Mouse (Mus musculus): ENCODE results near the gene 4933406M09Rik. TPM values are rescaled to one million over a fixed set of nuclear protein-coding genes. Genes with fewer than 3 reads are reported as not detected.

The 4933406M09Rik gene
- polyA plus RNA-seq, 1 experiment from 2014 or later: not detected

DNA sequence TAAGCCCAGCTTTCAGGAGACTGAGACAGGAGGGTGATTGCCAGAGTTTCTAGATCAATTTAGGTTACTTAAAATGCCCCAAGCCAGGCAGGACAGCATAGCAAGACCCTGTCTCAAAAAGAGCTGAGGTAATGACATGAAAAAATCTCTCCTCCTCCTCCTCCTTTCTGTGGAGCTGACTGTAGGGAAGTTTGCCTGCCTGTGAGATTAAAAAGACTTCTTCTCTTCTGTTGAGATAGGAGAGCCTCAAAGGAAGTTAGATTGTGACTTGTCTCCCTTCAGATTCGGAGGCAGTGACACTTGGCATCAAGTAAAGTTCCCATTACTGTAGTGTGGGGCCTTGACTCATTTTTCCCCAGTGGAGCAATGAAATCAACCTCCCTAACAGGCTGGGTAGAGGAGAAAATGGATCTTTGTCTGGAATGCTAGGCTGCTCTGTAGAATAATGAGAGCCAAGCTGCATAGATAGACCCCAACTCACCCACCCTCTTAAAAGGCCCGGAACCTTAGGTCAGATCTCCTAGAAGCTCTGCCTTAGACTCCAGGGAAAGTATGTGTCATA, 32.8 kb downstream of the 4933406M09Rik start:
- Histone ChIP-seq H3K4me3 (no peak overlapping the region), H3K4me2 (replicated peaks) (0 out of 2 replicates have a peak overlapping the region, but pooled peaks have one; percentile 7), H3K9ac (no peak overlapping the region), H3K36me3 (peaks cover 14% of the 10 kb centered on the region), H3K27me3 (no peaks in the 10 kb centered on the region), H3K4me1 (peaks cover 64% of the 10 kb centered on the region), H3K9me3 (no peaks in the 10 kb centered on the region), H3K27ac (peak overlapping the region; percentile 33; the same call in 1 of the 2 replicates)
- WGBS: 66% methylated on average over 2 of the region's 2 CpGs
- no peak for ATAC-seq (ENCODE audit: low FRiP score, low read depth)

DNA sequence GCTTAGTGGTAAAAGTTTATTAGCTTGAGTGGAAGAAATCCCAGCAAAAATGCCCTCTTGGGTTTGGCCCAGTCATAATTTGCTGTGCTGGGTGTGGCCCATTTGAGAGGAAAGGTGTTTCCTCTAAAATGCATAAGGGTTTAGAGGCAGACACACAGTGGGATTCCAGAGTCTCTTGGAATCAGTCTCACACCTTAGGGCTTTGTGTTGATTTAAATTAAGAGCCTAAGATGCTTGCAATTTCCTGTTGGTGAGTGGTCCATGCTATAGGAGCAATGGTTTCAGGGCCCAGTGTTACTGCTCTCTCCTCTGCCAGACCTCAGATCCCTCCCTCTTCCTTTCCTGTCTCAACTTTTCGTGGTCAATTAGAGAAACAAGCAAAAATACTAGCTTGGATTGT, 33.4 kb downstream of the 4933406M09Rik start:
- H3K27ac ChIP-seq: 0 out of 2 replicates have a peak overlapping the region, but pooled peaks have one; percentile 33
- ATAC-seq (ENCODE audit: low FRiP score, low read depth): no peak
- 57% methylated on average over 1 of the region's 1 CpGs for WGBS

DNA sequence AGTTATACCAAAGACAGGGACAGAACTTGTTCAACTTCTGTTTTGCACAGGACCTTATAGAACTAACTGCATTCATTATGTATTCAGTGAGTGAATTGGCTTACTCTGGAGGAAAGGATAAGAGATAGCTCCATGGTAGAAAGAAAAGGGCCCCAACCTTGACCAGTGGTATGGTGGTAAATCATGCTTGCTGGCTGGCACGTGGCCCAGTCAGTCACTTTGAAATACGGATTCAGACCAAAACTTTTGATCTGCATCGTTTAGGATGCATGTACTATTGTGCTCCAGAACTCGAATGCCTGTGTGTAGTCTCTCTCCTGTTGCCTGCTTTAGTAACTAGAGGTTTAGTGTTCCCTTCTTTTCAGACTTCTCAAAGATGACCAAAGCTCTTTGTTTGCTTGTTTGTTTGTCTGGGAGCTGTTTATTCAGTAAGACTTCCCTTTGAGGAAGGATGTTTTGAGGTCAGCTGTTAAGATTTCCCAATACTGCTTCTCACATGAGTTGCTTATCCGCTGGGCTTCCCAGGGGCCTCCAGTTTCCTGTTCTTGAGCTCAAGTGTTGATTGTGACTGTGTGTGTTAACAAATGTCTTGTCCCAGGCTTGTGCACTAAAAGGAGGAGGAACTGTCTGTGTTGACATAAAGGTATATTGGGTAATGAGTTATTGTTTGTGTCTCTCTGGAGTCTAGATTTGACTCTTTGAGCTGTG, 34.2 kb downstream of the 4933406M09Rik start:
- Histone ChIP-seq H3K36me3 (peaks cover 28% of the 10 kb centered on the region), H3K4me1 (peaks cover 54% of the 10 kb centered on the region), H3K4me2 (replicated peaks) (0 out of 2 replicates have a peak overlapping the region, but pooled peaks have one; percentile 4), H3K9me3 (no peaks in the 10 kb centered on the region), H3K27ac (peak overlapping the region; percentile 33; the same call in 1 of the 2 replicates), H3K27me3 (no peaks in the 10 kb centered on the region), H3K9ac (no peak overlapping the region), H3K4me3 (no peak overlapping the region)
- ATAC-seq (ENCODE audit: low FRiP score, low read depth): no peak
- 54% methylated on average over 5 of the region's 5 CpGs for WGBS

More for the DNA sequence above, 33.4 kb downstream of the 4933406M09Rik start:
- H3K4me3 ChIP-seq: no peak overlapping the region
- no peaks in the 10 kb centered on the region for H3K9me3 ChIP-seq
- H3K4me2 ChIP-seq (replicated peaks): peak overlapping the region; percentile 19; the same call in 1 of the 2 replicates
- H3K36me3 ChIP-seq: peaks cover 21% of the 10 kb centered on the region
- H3K27me3 ChIP-seq: no peaks in the 10 kb centered on the region
- no peak overlapping the region for H3K9ac ChIP-seq
- peaks cover 61% of the 10 kb centered on the region for H3K4me1 ChIP-seq

DNA sequence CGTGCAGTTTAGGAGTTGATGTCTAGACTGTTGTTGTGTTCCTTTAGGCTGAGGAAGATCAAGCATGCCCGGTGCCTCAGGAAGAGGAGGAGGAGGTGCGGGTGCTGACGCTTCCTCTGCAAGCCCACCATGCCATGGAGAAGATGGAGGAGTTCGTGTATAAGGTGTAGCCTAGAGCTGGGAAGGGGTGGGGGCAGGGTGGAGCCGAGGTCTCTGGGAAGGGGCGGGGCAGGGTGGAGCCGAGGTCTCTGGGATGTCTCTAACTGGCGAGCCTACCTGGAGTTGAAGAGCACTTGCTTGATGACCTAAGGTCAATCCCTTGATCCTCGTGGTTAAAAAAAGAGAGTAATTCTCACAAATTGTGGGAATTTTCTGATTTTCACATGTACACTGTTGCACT, 38.2 kb downstream of the 4933406M09Rik start:
- 73% methylated on average over 10 of the region's 10 CpGs for WGBS
- no peaks in the 10 kb centered on the region for H3K9me3 ChIP-seq
- no peak overlapping the region for H3K9ac ChIP-seq
- no peaks in the 10 kb centered on the region for H3K27me3 ChIP-seq
- peaks cover 26% of the 10 kb centered on the region for H3K4me1 ChIP-seq
- ATAC-seq (ENCODE audit: low FRiP score, low read depth): no peak
- H3K4me2 ChIP-seq (replicated peaks): no peak overlapping the region
- H3K4me3 ChIP-seq: no peak overlapping the region
- H3K27ac ChIP-seq: no peak overlapping the region
- H3K36me3 ChIP-seq: peaks cover 68% of the 10 kb centered on the region

DNA sequence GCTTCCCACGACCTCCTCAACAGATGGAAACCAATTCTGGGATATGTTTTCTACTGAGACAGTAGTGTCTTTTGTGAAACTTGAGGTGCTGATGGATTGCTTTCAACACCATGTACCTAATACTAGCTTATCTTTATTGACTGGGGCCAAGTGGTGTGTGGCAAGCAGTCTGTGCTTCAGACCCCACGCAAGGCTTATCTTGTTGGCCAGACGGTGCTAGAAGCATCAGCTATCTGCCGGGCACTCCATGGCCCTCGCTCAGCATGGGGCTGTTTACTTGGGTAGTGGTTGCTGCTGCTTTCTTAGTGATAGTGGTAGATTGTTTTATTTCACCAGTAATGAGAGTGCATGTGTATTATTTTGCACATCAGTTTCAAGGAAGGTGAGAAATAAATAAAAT, 40.5 kb downstream of the 4933406M09Rik start:
- no peak overlapping the region for H3K4me2 ChIP-seq (replicated peaks)
- no peaks in the 10 kb centered on the region for H3K27me3 ChIP-seq
- H3K36me3 ChIP-seq: peaks cover 89% of the 10 kb centered on the region
- 0 out of 2 replicates have a peak, but pooled peaks cover 2% of the 10 kb centered on the region for H3K4me1 ChIP-seq
- ATAC-seq (ENCODE audit: low FRiP score, low read depth): no peak
- WGBS: 81% methylated on average over 5 of the region's 5 CpGs
- H3K9me3 ChIP-seq: no peaks in the 10 kb centered on the region
- H3K9ac ChIP-seq: no peak overlapping the region
- no peak overlapping the region for H3K4me3 ChIP-seq
- no peak overlapping the region for H3K27ac ChIP-seq

DNA sequence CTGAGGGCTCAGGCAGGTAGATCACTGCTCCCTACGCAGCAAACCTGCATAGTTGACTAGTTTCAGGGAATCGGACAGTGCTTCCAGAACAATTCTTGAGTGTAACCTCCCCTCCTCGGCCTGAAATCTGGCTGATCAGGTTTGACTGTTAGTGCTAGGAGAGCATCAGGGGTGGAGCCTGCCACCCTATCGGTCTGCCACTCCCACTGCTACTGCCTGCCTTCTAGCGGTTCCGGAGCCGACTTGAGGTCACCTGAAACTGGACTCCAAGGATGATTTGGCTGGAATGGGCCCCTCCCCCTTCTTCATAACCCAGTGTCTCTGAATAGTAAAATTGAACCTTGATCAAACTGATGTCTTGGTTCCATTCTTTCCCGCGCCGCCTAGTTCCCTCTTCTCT, 47.3 kb downstream of the 4933406M09Rik start:
- no peak overlapping the region for H3K4me2 ChIP-seq (replicated peaks)
- H3K9ac ChIP-seq: no peak overlapping the region
- no peaks in the 10 kb centered on the region for H3K4me1 ChIP-seq
- H3K4me3 ChIP-seq: no peak overlapping the region
- 82% methylated on average over 10 of the region's 10 CpGs for WGBS
- ATAC-seq (ENCODE audit: low FRiP score, low read depth): no peak
- H3K27me3 ChIP-seq: no peaks in the 10 kb centered on the region
- peaks cover 56% of the 10 kb centered on the region for H3K36me3 ChIP-seq
- no peaks in the 10 kb centered on the region for H3K9me3 ChIP-seq
- H3K27ac ChIP-seq: no peak overlapping the region

DNA sequence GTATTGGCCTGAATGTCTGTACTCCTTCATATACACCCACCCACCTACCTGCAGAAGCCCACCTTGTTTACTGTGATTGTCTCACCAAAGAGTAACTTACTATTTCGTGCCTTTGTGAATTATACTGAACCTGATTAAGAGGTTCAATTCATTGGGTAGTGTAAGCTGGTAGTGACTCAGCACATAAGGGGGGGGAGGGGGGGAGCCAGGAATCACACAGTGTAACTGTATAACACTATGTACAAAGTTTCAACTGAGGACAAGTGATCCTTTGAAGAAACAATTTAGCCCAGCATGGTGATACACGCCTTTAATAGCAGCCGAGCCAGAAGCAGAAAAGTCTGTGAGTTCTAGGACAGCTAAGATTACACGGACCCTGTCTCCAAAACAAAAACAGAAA, 47.7 kb downstream of the 4933406M09Rik start:
- Histone ChIP-seq H3K9me3 (no peaks in the 10 kb centered on the region), H3K4me1 (no peaks in the 10 kb centered on the region), H3K27ac (no peak overlapping the region), H3K4me3 (no peak overlapping the region), H3K9ac (no peak overlapping the region), H3K4me2 (replicated peaks) (no peak overlapping the region), H3K27me3 (no peaks in the 10 kb centered on the region), H3K36me3 (peaks cover 51% of the 10 kb centered on the region)
- no peak for ATAC-seq (ENCODE audit: low FRiP score, low read depth)
- WGBS: 91% methylated on average over 4 of the region's 4 CpGs

DNA sequence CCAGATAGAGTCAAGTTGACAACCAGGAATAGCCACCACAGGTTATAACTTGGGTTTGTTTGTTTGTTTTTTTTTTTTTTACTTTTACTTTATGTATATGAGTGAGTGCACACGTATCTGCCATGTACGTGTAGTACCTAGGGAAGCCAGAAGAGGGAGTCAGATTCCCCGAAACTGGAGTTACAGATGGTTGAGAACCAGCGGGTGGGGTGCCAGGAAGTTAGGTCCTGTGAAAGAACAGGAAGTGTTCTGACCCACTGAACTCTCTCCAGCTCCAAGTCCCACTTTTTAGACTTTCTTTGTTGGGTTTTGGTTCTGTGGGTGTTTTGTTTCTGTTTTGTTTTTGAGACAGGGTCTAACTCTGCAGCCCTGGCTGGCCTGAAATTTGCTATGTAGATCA, 49.7 kb downstream of the 4933406M09Rik start:
- H3K4me1 ChIP-seq: no peaks in the 10 kb centered on the region
- 32% methylated on average over 4 of the region's 4 CpGs for WGBS
- ATAC-seq (ENCODE audit: low FRiP score, low read depth): no peak
- H3K9me3 ChIP-seq: no peaks in the 10 kb centered on the region
- no peak overlapping the region for H3K9ac ChIP-seq
- no peak overlapping the region for H3K4me3 ChIP-seq
- no peak overlapping the region for H3K27ac ChIP-seq
- H3K36me3 ChIP-seq: peaks cover 34% of the 10 kb centered on the region
- no peak overlapping the region for H3K4me2 ChIP-seq (replicated peaks)
- no peaks in the 10 kb centered on the region for H3K27me3 ChIP-seq

DNA sequence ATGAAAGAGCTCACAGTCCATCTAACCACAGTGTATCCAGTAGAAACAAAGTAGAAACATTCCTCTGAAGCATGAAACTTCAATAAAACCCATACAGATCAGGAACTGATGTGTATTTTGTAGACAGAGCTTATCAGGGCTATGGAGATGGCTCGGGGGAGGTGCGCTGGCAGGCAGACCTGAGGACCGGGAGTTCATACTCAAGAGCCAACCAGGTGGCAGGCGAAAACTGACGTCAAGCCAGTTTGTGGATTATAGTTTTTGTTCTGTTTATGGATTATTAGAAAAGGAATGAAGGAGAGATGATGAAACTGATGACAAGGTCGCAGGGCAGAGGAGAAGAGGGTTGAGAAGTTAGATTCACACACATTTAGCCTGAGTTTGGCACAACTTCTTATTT, 54.7 kb downstream of the 4933406M09Rik start:
- 90% methylated on average over 6 of the region's 6 CpGs for WGBS
- Histone ChIP-seq H3K4me2 (replicated peaks) (no peak overlapping the region), H3K4me1 (no peaks in the 10 kb centered on the region), H3K27me3 (no peaks in the 10 kb centered on the region), H3K9me3 (no peaks in the 10 kb centered on the region), H3K27ac (no peak overlapping the region), H3K9ac (no peak overlapping the region), H3K4me3 (no peak overlapping the region), H3K36me3 (no peaks in the 10 kb centered on the region)
- no peak for ATAC-seq (ENCODE audit: low FRiP score, low read depth)

Other genes with a start within 250 kb of the 4933406M09Rik start
- 11.6 and 12.1 TPM in 2 replicates for gene Chil1, start 203.8 kb upstream of the 4933406M09Rik start, polyA plus RNA-seq (2015; fragmentation: Nextera tagmentation; extraction: Ambion mirVana)
- gene Mybph, start 192.5 kb upstream of the 4933406M09Rik start, polyA plus RNA-seq (2015; fragmentation: Nextera tagmentation; extraction: Ambion mirVana): 89.8 and 93.2 TPM in 2 replicates
- gene Adora1, start 150.5 kb upstream of the 4933406M09Rik start, polyA plus RNA-seq (2015; fragmentation: Nextera tagmentation; extraction: Ambion mirVana): 2.8 and 3.2 TPM in 2 replicates
- gene Myog, start 96.0 kb upstream of the 4933406M09Rik start, polyA plus RNA-seq (2015; fragmentation: Nextera tagmentation; extraction: Ambion mirVana): 171 and 190 TPM in 2 replicates
- gene Ppfia4, start 53.0 kb upstream of the 4933406M09Rik start, polyA plus RNA-seq (2015; fragmentation: Nextera tagmentation; extraction: Ambion mirVana): 10.3 and 10.4 TPM in 2 replicates
- gene Tmem183a, start 24.0 kb upstream of the 4933406M09Rik start, polyA plus RNA-seq (2015; fragmentation: Nextera tagmentation; extraction: Ambion mirVana): 81.0 and 90.9 TPM in 2 replicates
- gene Cyb5r1, start 19.6 kb downstream of the 4933406M09Rik start, polyA plus RNA-seq (2015; fragmentation: Nextera tagmentation; extraction: Ambion mirVana): 41.9 and 43.1 TPM in 2 replicates
- 86.3 and 89.6 TPM in 2 replicates for gene Adipor1, start 29.4 kb downstream of the 4933406M09Rik start, polyA plus RNA-seq (2015; fragmentation: Nextera tagmentation; extraction: Ambion mirVana)
- 29.4 and 29.9 TPM in 2 replicates for gene Klhl12, start 69.6 kb downstream of the 4933406M09Rik start, polyA plus RNA-seq (2015; fragmentation: Nextera tagmentation; extraction: Ambion mirVana)
- gene Rabif, start 108.7 kb downstream of the 4933406M09Rik start, polyA plus RNA-seq (2015; fragmentation: Nextera tagmentation; extraction: Ambion mirVana): 40.1 and 40.8 TPM in 2 replicates
- gene Mgat4e, start 163.7 kb downstream of the 4933406M09Rik start, polyA plus RNA-seq (2015; fragmentation: Nextera tagmentation; extraction: Ambion mirVana): 0.14 TPM in 1 of 2 replicates, not detected in the other
- gene Kdm5b, start 174.2 kb downstream of the 4933406M09Rik start, polyA plus RNA-seq (2015; fragmentation: Nextera tagmentation; extraction: Ambion mirVana): 96.1 and 98.8 TPM in 2 replicates